Mouse (Mus musculus): ENCODE data around the gene Tmem116. TPM values are rescaled to one million over a fixed set of nuclear protein-coding genes. Genes with fewer than 3 reads are reported as not detected.

The Tmem116 gene
- total RNA-seq, 2 experiments from 2014 or later, result 0.42 TPM; not detected in 1

- ATAC-seq (replicated peaks; ENCODE audit: poor library complexity), result peak; percentile 39
Observed at GRCm38 (mm10) chr5:121461339-121462170, 9.9 kb downstream of the Tmem116 start.

- peak; percentile 70 for ATAC-seq (replicated peaks; ENCODE audit: poor library complexity)
Observed at GRCm38 (mm10) chr5:121462171-121462502, 10.4 kb downstream of the Tmem116 start.

DNA sequence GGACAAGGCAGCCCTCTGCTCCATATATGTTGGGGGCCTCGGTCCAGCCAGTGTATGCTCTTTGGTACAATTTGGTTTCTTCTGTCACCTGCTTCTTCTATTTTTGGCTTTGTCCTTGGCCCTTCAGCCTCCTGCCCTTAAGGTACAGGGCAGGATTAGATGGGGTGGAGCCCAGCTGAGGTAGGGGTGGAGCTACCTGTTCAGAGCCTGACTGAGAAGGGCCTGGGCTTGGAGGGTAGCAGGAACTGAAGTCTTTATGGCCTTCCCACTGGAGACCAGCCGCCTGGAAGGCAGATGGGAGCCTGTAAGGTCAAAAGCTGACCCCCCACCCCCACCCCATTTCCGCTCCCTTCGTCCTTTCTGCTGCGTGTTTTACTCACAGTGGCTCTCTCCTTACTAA lies 11.3 kb downstream of the Tmem116 start:
- no peak for ATAC-seq (replicated peaks; ENCODE audit: poor library complexity)

- no peak for ATAC-seq (replicated peaks; ENCODE audit: poor library complexity)
Observed at GRCm38 (mm10) chr5:121463601-121464250, 12.0 kb downstream of the Tmem116 start.

DNA sequence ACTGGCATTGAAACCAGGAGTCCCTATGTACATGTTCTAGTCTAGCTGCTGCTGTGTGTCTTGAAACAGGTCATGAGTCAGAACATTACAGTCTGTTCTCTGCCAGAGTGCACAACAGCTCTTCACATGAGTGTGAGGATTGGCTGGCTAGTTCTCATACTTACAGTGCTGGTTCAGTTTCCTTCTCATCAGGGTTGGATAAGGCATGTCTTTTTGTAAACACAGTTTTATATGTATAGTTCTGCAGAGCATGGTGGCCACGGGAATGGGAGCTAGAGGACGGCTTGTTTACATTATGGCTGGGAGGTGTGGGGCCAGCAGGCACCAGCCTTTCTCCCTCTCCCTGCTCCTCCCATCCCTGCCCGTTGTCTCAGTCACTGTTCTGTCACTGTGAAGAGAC lies 17.9 kb downstream of the Tmem116 start:
- ATAC-seq (replicated peaks; ENCODE audit: poor library complexity), result no peak

DNA sequence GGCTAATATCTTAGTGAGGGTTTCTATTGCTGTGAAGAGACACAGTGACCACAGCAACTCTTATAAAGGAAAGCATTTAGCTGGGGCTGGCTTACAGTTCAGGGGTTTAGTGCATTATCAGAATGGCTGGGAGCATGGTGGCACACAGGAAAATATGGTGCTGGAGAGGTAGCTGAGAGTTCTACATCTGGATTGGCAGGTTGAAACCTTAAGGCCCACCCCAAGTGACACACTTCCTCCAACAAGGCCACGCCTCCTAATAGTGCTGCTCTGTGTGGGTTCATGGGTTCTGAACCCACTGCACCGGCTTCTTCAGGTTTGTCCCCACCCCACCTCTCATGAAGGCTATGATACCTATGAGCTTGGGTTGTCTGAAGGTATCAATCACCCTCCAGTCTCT lies 20.7 kb downstream of the Tmem116 start:
- no peak for ATAC-seq (replicated peaks; ENCODE audit: poor library complexity)

DNA sequence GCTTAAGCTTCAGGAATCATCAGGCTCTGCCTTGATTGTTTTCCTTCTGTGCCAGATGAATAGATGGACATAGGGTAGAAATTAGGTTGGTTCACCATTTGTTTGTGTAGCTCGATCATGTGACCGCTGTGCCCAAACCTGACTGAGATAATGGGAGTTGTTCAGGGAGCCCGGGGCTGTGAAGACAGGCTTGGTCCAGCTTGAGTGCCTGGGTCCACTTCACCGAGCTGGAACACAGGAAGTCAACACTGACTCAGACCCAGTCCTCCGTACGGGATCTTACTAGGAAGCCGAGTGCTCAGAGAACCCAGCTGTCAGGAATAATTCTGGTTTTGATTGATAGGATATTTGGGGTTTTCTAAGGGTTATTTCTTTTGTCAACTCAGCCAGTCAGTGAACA lies 22.9 kb downstream of the Tmem116 start:
- no peak for ATAC-seq (replicated peaks; ENCODE audit: poor library complexity)

DNA sequence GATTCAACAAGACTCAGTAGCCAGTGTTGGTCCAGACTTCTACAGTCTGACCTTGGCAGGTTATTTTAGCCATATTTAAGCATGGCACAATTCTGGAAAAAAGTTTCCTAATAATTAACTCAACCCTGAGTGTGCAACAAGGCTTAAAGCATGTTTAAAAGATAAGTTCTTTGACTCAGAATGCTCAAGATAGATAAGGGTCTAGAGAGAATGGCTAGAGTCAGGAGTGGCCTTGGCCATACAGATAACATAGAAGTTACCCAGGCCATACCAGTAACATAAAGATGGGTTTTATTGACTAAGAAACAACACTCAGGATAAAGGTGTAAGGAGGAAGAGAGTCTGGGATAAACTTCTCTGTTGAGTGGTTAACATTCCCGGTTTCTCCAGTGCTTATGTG lies 24.3 kb downstream of the Tmem116 start:
- peak; percentile 87 for ATAC-seq (replicated peaks; ENCODE audit: poor library complexity)

DNA sequence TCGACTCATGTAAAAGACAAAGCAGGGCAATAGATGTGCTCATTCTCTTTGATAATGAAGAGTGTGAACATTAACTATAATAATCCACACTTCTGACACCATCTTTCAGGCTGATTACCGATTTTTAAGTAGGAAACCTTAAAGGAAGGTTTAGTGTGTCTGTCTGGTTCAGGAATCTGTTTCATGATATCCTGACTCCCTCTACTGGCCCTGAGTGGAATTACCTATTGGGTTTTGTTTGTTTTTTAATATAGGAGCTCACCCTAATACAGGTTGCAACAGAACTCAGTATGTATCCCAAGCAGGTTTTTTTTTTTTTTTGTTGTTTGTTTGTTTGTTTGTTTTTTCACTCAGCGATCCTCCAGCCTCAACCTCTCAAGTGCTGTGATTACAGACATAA lies 26.0 kb downstream of the Tmem116 start:
- peak; percentile 85 for ATAC-seq (replicated peaks; ENCODE audit: poor library complexity)

DNA sequence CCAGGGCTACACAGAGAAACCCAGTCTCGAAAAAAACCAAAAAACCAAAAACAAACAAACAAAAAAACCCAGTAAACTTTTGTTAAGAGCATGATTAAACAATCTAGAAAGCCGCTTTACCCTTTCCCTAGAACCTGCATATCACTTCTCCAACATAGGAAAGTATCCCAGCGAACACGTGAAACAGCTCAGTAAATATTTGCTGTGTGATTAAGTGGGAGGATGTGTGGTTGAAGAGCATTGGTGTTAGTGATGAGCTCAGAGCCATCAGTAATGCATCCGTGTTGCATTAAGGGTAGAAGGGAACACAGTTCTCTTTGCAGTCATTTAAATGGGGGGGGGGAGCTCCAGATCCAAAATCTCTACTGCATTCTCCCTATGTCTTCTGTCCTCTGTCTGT lies 33.1 kb downstream of the Tmem116 start:
- ATAC-seq (replicated peaks; ENCODE audit: poor library complexity), result no peak

GRCm38 (mm10) chr5:121493305-121493704 lies 41.6 kb downstream of the Tmem116 start:
- ATAC-seq (replicated peaks; ENCODE audit: poor library complexity), result no peak

- ATAC-seq (replicated peaks; ENCODE audit: poor library complexity), result peak; percentile 68
Observed at GRCm38 (mm10) chr5:121500719-121501118, 49.0 kb downstream of the Tmem116 start.

GRCm38 (mm10) chr5:121501424-121501996 lies 49.8 kb downstream of the Tmem116 start:
- ATAC-seq (replicated peaks; ENCODE audit: poor library complexity), result peak; percentile 87

GRCm38 (mm10) chr5:121503231-121503630 lies 51.5 kb downstream of the Tmem116 start, which contains the start of gene Adam1b:
Adam1b (minus strand) TSS chr5:121503435.
- ATAC-seq (replicated peaks; ENCODE audit: poor library complexity), result no peak

- ATAC-seq (replicated peaks; ENCODE audit: poor library complexity), result no peak
Observed at GRCm38 (mm10) chr5:121506846-121507245, 55.2 kb downstream of the Tmem116 start.

- no peak for ATAC-seq (replicated peaks; ENCODE audit: poor library complexity)
Observed at GRCm38 (mm10) chr5:121510009-121510408, 58.3 kb downstream of the Tmem116 start.

GRCm38 (mm10) chr5:121518983-121519382 lies 67.3 kb downstream of the Tmem116 start:
- peak; percentile 50; the same call in 1 of the 2 replicates for ATAC-seq (replicated peaks; ENCODE audit: poor library complexity)

- ATAC-seq (replicated peaks; ENCODE audit: poor library complexity), result peak; percentile 93
Observed at GRCm38 (mm10) chr5:121519758-121520157, 68.1 kb downstream of the Tmem116 start.

GRCm38 (mm10) chr5:121525774-121526450 lies 74.2 kb downstream of the Tmem116 start:
- no peak for ATAC-seq (replicated peaks; ENCODE audit: poor library complexity)

- ATAC-seq (replicated peaks; ENCODE audit: poor library complexity), result no peak
Observed at GRCm38 (mm10) chr5:121526526-121526925, 74.8 kb downstream of the Tmem116 start.

- ATAC-seq (replicated peaks; ENCODE audit: poor library complexity), result no peak
Observed at GRCm38 (mm10) chr5:121526961-121527360, 75.3 kb downstream of the Tmem116 start.

Data from megakaryocyte progenitor cell, adult 5-6 weeks (primary cell).